Mouse (Mus musculus) testis, adult 2 months (tissue): ENCODE data around the gene Supv3l1.

ENCODE experiments used
- CTCF ChIP-seq: fragments of 200-500 bp; IDR thresholded peaks from 2 replicates; pipeline ENCODE4 v1.5.1; 2012; ENCODE audit warnings: low read depth, mild to moderate bottlenecking, inconsistent platforms, low read length, moderate library complexity; ENCODE audit not compliant: control insufficient read depth, insufficient read depth, insufficient replicate concordance
- POLR2A ChIP-seq: fragments of 200-500 bp; IDR thresholded peaks from 2 replicates; pipeline ENCODE4 v1.6.1; 2012; ENCODE audit warnings: low read depth, mild to moderate bottlenecking, inconsistent platforms, low read length, moderate library complexity; ENCODE audit not compliant: control insufficient read depth

GRCm38 (mm10) chr10:62422255-62422654 lies 27.3 kb downstream of the Supv3l1 start, which contains the start of gene Hkdc1:
- TF ChIP-seq CTCF = no peak
- TF ChIP-seq POLR2A = no peak
